Mouse (Mus musculus): ENCODE measurements around the gene Arrdc4. TPM values are rescaled to one million over a fixed set of nuclear protein-coding genes. Genes with fewer than 3 reads are reported as not detected.

Gene Arrdc4
- 108 TPM for polyA plus RNA-seq (2014; fragmentation: Illumina TruSeq; extraction: RNeasy Lipid Tissue Mini Kit (QIAGEN cat#74804); ENCODE audit: low read depth, low replicate concordance)

DNA sequence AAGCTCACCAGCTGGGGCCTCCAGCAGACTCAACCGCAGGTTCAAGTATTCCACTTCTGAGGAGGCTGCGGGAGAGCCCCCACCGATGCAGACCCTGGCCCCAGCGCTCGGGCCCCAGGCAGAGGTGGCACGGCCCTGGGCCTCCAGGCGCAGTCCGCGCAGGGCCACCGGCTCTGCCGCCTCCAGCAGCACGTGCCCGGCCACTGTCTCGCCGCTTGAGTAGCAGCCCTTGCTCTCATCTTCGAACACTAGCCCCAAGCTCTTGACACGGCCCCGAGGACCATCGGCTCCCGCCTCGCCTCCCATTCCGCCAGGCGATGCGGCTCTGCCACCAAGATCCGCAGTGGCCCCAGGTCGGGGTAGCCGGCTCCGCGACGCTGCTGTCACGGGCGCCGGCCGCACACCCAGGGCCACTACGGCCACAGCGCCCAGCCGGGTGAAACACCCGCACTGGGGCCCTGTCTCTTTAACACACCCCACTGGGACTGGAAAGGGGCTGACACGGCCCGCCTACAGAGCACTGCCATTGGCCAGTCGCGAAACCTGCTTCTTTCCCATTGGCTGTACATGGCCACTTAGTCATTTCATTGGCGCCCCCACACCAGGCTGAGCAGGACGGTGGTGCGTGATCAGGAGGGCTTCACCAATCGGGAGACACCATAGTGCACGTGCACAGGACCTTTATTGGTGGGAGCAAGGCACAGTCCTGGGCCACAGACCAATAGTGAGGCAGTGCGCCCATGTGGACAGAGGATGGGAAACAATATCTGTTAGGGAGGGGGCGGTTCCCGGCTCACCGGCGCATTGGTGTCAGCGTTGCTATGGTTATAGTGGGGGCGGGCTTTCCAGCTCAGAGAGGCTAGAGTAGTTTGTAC lies at the start of gene Arrdc4:
TSS of gene Arrdc4 (minus strand) at position 481 of the 875 bp plus-strand sequence.

